Mouse (Mus musculus) cerebellum, adult 2 months (tissue): ENCODE measurements at regions not wholly inside any gene's neighbourhood (a gene's known extent, or its start where the extent isn't known, plus 50 kb on each side); places are given as distances from the start of the nearest gene placed in this dataset.

Source experiments
- CTCF ChIP-seq: fragments of 200-500 bp; IDR thresholded peaks from 2 replicates; pipeline ENCODE4 v1.5.1; 2011; ENCODE audit warnings: low read depth, mild to moderate bottlenecking, control low read depth, low read length, moderate library complexity, borderline replicate concordance; ENCODE audit not compliant: insufficient read depth
- POLR2A ChIP-seq: fragments of 200-500 bp; IDR thresholded peaks from 2 replicates; pipeline ENCODE4 v1.6.1; 2011; ENCODE audit warnings: low read length, control low read depth, borderline replicate concordance; ENCODE audit not compliant: insufficient read depth

GRCm38 (mm10) chr12:107608966-107609365 lies 120.5 kb downstream of the 3110018I06Rik start:
- no peak for TF ChIP-seq POLR2A
- TF ChIP-seq CTCF, result no peak
